Comparison of ENCODE assay signal across 8 mouse cellular contexts in genomic region chr2:93470127-93470526, GRCm38 (mm10). TPM values are rescaled to one million over a fixed set of nuclear protein-coding genes. Genes with fewer than 3 reads are reported as not detected.
A peak's percentile ranks its signal among the peaks of the same experiment; 100 is the strongest.
DNase-seq lines count a peak whose midpoint lies in the region; ATAC-seq and TF ChIP-seq lines count a peak whose summit lies in the region.

No protein-coding gene starts in this region.

- no peaks in the 10 kb centered on the region for H3K36me3 ChIP-seq in forebrain, embryonic 10.5 days (replicated peaks)
- H3K36me3 ChIP-seq in heart, embryonic 15.5 days, result no peaks in the 10 kb centered on the region
- no peaks in the 10 kb centered on the region for H3K36me3 ChIP-seq in kidney, embryonic 16.5 days (ENCODE audit: insufficient read depth, low read length)
- no peaks in the 10 kb centered on the region for H3K36me3 ChIP-seq in lung, postnatal 0 days (ENCODE audit: insufficient read depth, low read length)

- no peaks in the 10 kb centered on the region for H3K9me3 ChIP-seq in forebrain, embryonic 10.5 days
- H3K9me3 ChIP-seq in heart, embryonic 15.5 days (replicated peaks), result no peaks in the 10 kb centered on the region
- no peaks in the 10 kb centered on the region for H3K9me3 ChIP-seq in kidney, embryonic 16.5 days (ENCODE audit: low read length)
- no peaks in the 10 kb centered on the region for H3K9me3 ChIP-seq in lung, postnatal 0 days (ENCODE audit: low read length)

- H3K4me1 ChIP-seq in forebrain, embryonic 10.5 days, result peaks cover 31% of the 10 kb centered on the region
- H3K4me1 ChIP-seq in heart, embryonic 15.5 days (replicated peaks), result peaks cover 18% of the 10 kb centered on the region
- peaks cover 13% of the 10 kb centered on the region for H3K4me1 ChIP-seq in kidney, embryonic 16.5 days (ENCODE audit: insufficient read depth, low read length)
- H3K4me1 ChIP-seq in lung, postnatal 0 days (ENCODE audit: insufficient read depth, low read depth, low read length), result peaks cover 7% of the 10 kb centered on the region

- peaks cover 43% of the 10 kb centered on the region for H3K27me3 ChIP-seq in forebrain, embryonic 10.5 days (ENCODE audit: poor library complexity, severe bottlenecking)
- H3K27me3 ChIP-seq in heart, embryonic 15.5 days, result peaks cover 12% of the 10 kb centered on the region
- H3K27me3 ChIP-seq in kidney, embryonic 16.5 days (ENCODE audit: insufficient read depth, low read length), result peaks cover 4% of the 10 kb centered on the region; the same call in 1 of the 2 replicates
- H3K27me3 ChIP-seq in lung, postnatal 0 days (replicated peaks; ENCODE audit: insufficient read depth, low read length), result no peaks in the 10 kb centered on the region

- H3K9ac ChIP-seq in heart, embryonic 15.5 days, result peak overlapping the region; percentile 47
- H3K9ac ChIP-seq in kidney, embryonic 16.5 days (replicated peaks; ENCODE audit: low read length), result peak overlapping the region; percentile 66
- peak overlapping the region; percentile 34; the same call in 1 of the 2 replicates for H3K9ac ChIP-seq in lung, postnatal 0 days (replicated peaks; ENCODE audit: low read depth)

- TF ChIP-seq CTCF in lung, postnatal 0 days (IDR thresholded peaks at IDR 0.05), result no peak

- peak; percentile 54; the same call in 1 of the 2 replicates for ATAC-seq in heart, embryonic 15.5 days (replicated peaks; ENCODE audit: insufficient number of reproducible peaks, insufficient read depth, low FRiP score, low read depth)
- peak; percentile 64 for ATAC-seq in kidney, embryonic 16.5 days (ENCODE audit: low FRiP score, low TSS enrichment)
- peak; percentile 75 for ATAC-seq in lung, postnatal 0 days

- TF ChIP-seq EP300 in lung, postnatal 0 days (IDR thresholded peaks at IDR 0.05), result no peak

- peak overlapping the region; percentile 82 for H3K4me2 ChIP-seq in heart, embryonic 15.5 days
- peak overlapping the region; percentile 71 for H3K4me2 ChIP-seq in kidney, embryonic 16.5 days (replicated peaks; ENCODE audit: low read depth, low read length)
- peak overlapping the region; percentile 67 for H3K4me2 ChIP-seq in lung, postnatal 0 days (replicated peaks; ENCODE audit: low read depth, low read length)

- peak overlapping the region; percentile 42 for H3K4me3 ChIP-seq in forebrain, embryonic 10.5 days
- peak overlapping the region; percentile 47 for H3K4me3 ChIP-seq in heart, embryonic 15.5 days
- H3K4me3 ChIP-seq in kidney, embryonic 16.5 days (ENCODE audit: low read length), result peak overlapping the region; percentile 42
- peak overlapping the region; percentile 36 for H3K4me3 ChIP-seq in lung, postnatal 0 days (ENCODE audit: low read depth, low read length)

- under 1% methylated on average over 9 of the region's 9 CpGs for WGBS in forebrain, embryonic 10.5 days
- WGBS in heart, embryonic 15.5 days, result 1% methylated on average over 9 of the region's 9 CpGs
- 2% methylated on average over 9 of the region's 9 CpGs for WGBS in kidney, embryonic 16.5 days
- WGBS in lung, postnatal 0 days, result 2% methylated on average over 9 of the region's 9 CpGs

- DNase-seq in ovary, adult 18-20 months (ENCODE audit: low spot score), result peak; percentile 59
- no peak for DNase-seq in ovary, postnatal 10 days (ENCODE audit: low spot score)
- peak; percentile 46 for DNase-seq in forebrain, embryonic 10.5 days (ENCODE audit: extremely low spot score, low spot score)
- peak; percentile 84 for DNase-seq in lung, postnatal 0 days (ENCODE audit: low spot score)
- DNase-seq in ovary, postnatal 36 days (ENCODE audit: low spot score), result peak; percentile 64
- DNase-seq in cerebellum, postnatal 14 days, result no peak

- peak overlapping the region; percentile 59 for H3K27ac ChIP-seq in forebrain, embryonic 10.5 days
- H3K27ac ChIP-seq in heart, embryonic 15.5 days, result peak overlapping the region; percentile 52; the same call in 1 of the 2 replicates
- H3K27ac ChIP-seq in kidney, embryonic 16.5 days (ENCODE audit: low read length), result no peak overlapping the region
- H3K27ac ChIP-seq in lung, postnatal 0 days (ENCODE audit: low read length), result peak overlapping the region; percentile 43; the same call in 1 of the 2 replicates

RNA-seq across cellular contexts. Expression of gene Cd82, which starts 7.2 kb away (rescaled TPM):
- polyA plus RNA-seq in forebrain, embryonic 10.5 days (2016; fragmentation: Nextera tagmentation; extraction: Ambion mirVana), result 5.0 and 5.3 TPM in 2 replicates
- polyA plus RNA-seq in heart, embryonic 15.5 days (2015; fragmentation: Nextera tagmentation; extraction: Ambion mirVana), result 24.4 and 59.4 TPM in 2 replicates
- polyA plus RNA-seq in kidney, embryonic 16.5 days (2015; fragmentation: Nextera tagmentation; extraction: Ambion mirVana), result 64.1 and 71.8 TPM in 2 replicates
- 94.1 and 106 TPM in 2 replicates for polyA plus RNA-seq in lung, postnatal 0 days (2015; fragmentation: Nextera tagmentation; extraction: Ambion mirVana)

Comparison
In these comparisons a context has a peak if more than half of its experiments do, and no peak if none do; other contexts are left out.
1. DNase-seq: peak in ovary, adult 18-20 months (single experiment), forebrain, embryonic 10.5 days (single experiment), lung, postnatal 0 days (single experiment) and ovary, postnatal 36 days (single experiment); none in ovary, postnatal 10 days (single experiment) and cerebellum, postnatal 14 days (0 of 2).
2. Peak in every context shown above with its lines, with median percentiles within 50 percentile points of each other: H3K4me3 ChIP-seq, ATAC-seq, H3K4me2 ChIP-seq and H3K9ac ChIP-seq.